29 mouse cellular contexts compared by ENCODE assay signal in the genomic region with DNA sequence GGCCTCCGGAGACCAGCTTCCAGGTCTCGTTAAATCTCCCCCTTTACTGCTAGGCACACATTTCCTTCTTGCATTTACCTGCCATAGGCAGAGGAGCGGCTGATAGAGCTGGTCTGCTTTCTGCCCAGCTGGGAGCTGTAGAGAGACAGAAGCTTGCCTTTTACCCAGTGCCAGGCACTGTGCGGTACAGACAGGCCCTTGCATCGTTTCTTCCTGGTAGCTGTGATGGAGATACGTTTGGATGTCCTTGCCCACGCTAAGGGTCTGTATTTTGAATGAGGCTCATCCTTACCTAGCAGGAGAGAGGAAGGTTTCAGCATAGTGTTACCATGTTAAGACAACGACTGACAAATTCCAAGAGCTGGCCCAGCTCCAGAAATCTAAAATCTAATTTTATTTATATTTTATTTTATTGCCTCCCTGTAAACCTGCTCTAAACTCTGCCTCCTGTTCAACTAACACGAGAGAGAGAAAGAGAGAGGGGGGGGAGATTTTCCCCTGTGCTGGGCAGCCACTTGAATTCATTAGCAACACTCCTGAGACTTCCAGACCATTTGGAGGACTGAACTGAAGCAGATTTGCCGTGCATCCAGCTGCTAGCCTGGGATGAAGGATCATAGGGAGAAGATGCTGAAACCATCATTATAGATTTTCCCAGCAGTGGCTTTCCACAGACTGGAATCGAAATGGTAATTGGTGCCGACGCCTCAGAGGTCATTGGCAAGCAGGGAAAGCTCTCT. TPM values are rescaled to one million over a fixed set of nuclear protein-coding genes. Genes with fewer than 3 reads are reported as not detected.
DNase-seq lines count a peak whose midpoint lies in the region; ATAC-seq and TF ChIP-seq lines count a peak whose summit lies in the region.
"Had no signal": no experiment of that assay in that cellular context is flagged by ENCODE, and none has a peak within 500 bp of the region (broad histone marks: within the 10 kb centered on the region; RNA-seq: fewer than 3 reads in every experiment).

No protein-coding gene starts in this region.

- no peaks in the 10 kb centered on the region for H3K9me3 ChIP-seq in embryonic facial prominence, embryonic 12.5 days
- H3K9me3 ChIP-seq in embryonic facial prominence, embryonic 10.5 days, result no peaks in the 10 kb centered on the region
- H3K9me3 ChIP-seq in midbrain, embryonic 10.5 days (replicated peaks), result no peaks in the 10 kb centered on the region
- no peaks in the 10 kb centered on the region for H3K9me3 ChIP-seq in midbrain, postnatal 0 days (ENCODE audit: low read length)
- H3K9me3 ChIP-seq in hindbrain, embryonic 13.5 days, result no peaks in the 10 kb centered on the region
- no peaks in the 10 kb centered on the region for H3K9me3 ChIP-seq in midbrain, embryonic 14.5 days (ENCODE audit: control insufficient read depth, low read length)
- H3K9me3 ChIP-seq: embryonic facial prominence, embryonic 13.5 days; limb, embryonic 15.5 days; lung, embryonic 15.5 days; stomach, embryonic 15.5 days had no signal

- no peaks in the 10 kb centered on the region for H3K36me3 ChIP-seq in embryonic facial prominence, embryonic 12.5 days
- no peaks in the 10 kb centered on the region for H3K36me3 ChIP-seq in embryonic facial prominence, embryonic 10.5 days (replicated peaks)
- no peaks in the 10 kb centered on the region for H3K36me3 ChIP-seq in midbrain, embryonic 10.5 days
- no peaks in the 10 kb centered on the region for H3K36me3 ChIP-seq in midbrain, postnatal 0 days (ENCODE audit: insufficient read depth, low read length)
- H3K36me3 ChIP-seq in hindbrain, embryonic 13.5 days, result no peaks in the 10 kb centered on the region
- H3K36me3 ChIP-seq in midbrain, embryonic 14.5 days (ENCODE audit: control insufficient read depth, insufficient read depth, low read length), result no peaks in the 10 kb centered on the region
- H3K36me3 ChIP-seq: embryonic facial prominence, embryonic 13.5 days; heart, embryonic 12.5 days; limb, embryonic 15.5 days; lung, embryonic 15.5 days; stomach, embryonic 15.5 days had no signal

- no peak for TF ChIP-seq CTCF in midbrain, postnatal 0 days (IDR thresholded peaks at IDR 0.05)

- no peaks in the 10 kb centered on the region for H3K27me3 ChIP-seq in embryonic facial prominence, embryonic 12.5 days
- H3K27me3 ChIP-seq in embryonic facial prominence, embryonic 10.5 days (replicated peaks; ENCODE audit: low read depth, poor library complexity, severe bottlenecking), result no peaks in the 10 kb centered on the region
- no peaks in the 10 kb centered on the region for H3K27me3 ChIP-seq in midbrain, embryonic 10.5 days (ENCODE audit: low read depth, poor library complexity, severe bottlenecking)
- no peaks in the 10 kb centered on the region for H3K27me3 ChIP-seq in midbrain, postnatal 0 days (ENCODE audit: insufficient read depth, low read length)
- no peaks in the 10 kb centered on the region for H3K27me3 ChIP-seq in hindbrain, embryonic 13.5 days
- no peaks in the 10 kb centered on the region for H3K27me3 ChIP-seq in midbrain, embryonic 14.5 days (ENCODE audit: control insufficient read depth, insufficient read depth, low read length)
- H3K27me3 ChIP-seq: embryonic facial prominence, embryonic 13.5 days; heart, embryonic 12.5 days; limb, embryonic 15.5 days; lung, embryonic 15.5 days; megakaryocyte, embryonic 14.5 days; stomach, embryonic 15.5 days had no signal

- no peak overlapping the region for H3K4me2 ChIP-seq in embryonic facial prominence, embryonic 12.5 days (replicated peaks)
- no peak overlapping the region for H3K4me2 ChIP-seq in midbrain, postnatal 0 days (ENCODE audit: low read depth, low read length, poor library complexity, severe bottlenecking)
- H3K4me2 ChIP-seq in hindbrain, embryonic 13.5 days, result no peak overlapping the region
- no peak overlapping the region for H3K4me2 ChIP-seq in midbrain, embryonic 14.5 days (ENCODE audit: low read length)
- H3K4me2 ChIP-seq: embryonic facial prominence, embryonic 13.5 days; heart, embryonic 12.5 days; limb, embryonic 15.5 days; lung, embryonic 15.5 days; stomach, embryonic 15.5 days had no signal

- no peak for DNase-seq in embryonic facial prominence, embryonic 10.5 days (ENCODE audit: low spot score)
- no peak for DNase-seq in midbrain, embryonic 10.5 days (ENCODE audit: low spot score)
- no peak for DNase-seq in midbrain, postnatal 0 days (ENCODE audit: low spot score)
- peak; percentile 61 for DNase-seq in midbrain, embryonic 14.5 days
- no peak for DNase-seq in gastrocnemius, postnatal 25 days
- DNase-seq in kidney, postnatal 25 days, result no peak
- DNase-seq: adrenal gland, postnatal 36 days; cerebellum, adult 11 months; cerebellum, adult 9-11 months; gastrocnemius, postnatal 10 days; heart, adult 18-20 months; heart, postnatal 14 days; kidney, adult 11 months; left cerebral cortex, postnatal 4 days; lung, postnatal 36 days; thymus, postnatal 25 days had no signal

- 75% methylated on average over 13 of the region's 13 CpGs for WGBS in embryonic facial prominence, embryonic 12.5 days
- WGBS in embryonic facial prominence, embryonic 10.5 days, result 83% methylated on average over 13 of the region's 13 CpGs
- 81% methylated on average over 13 of the region's 13 CpGs for WGBS in midbrain, embryonic 10.5 days
- 55% methylated on average over 13 of the region's 13 CpGs for WGBS in midbrain, postnatal 0 days
- WGBS in hindbrain, embryonic 13.5 days, result 66% methylated on average over 13 of the region's 13 CpGs
- 59% methylated on average over 13 of the region's 13 CpGs for WGBS in midbrain, embryonic 14.5 days

- 0 out of 2 replicates have a peak overlapping the region, but pooled peaks have one; percentile 6 for H3K27ac ChIP-seq in embryonic facial prominence, embryonic 12.5 days
- no peak overlapping the region for H3K27ac ChIP-seq in embryonic facial prominence, embryonic 10.5 days (replicated peaks)
- peak overlapping the region; percentile 42; the same call in 1 of the 2 replicates for H3K27ac ChIP-seq in midbrain, embryonic 10.5 days (replicated peaks)
- H3K27ac ChIP-seq in midbrain, postnatal 0 days (ENCODE audit: low read depth, low read length), result no peak overlapping the region
- H3K27ac ChIP-seq in hindbrain, embryonic 13.5 days, result peak overlapping the region; percentile 60
- peak overlapping the region; percentile 39 for H3K27ac ChIP-seq in midbrain, embryonic 14.5 days (replicated peaks; ENCODE audit: low read depth, low read length)
- H3K27ac ChIP-seq: embryonic facial prominence, embryonic 13.5 days; limb, embryonic 15.5 days; liver, embryonic 14.5 days; lung, embryonic 15.5 days; stomach, embryonic 15.5 days had no signal

- H3K4me1 ChIP-seq in embryonic facial prominence, embryonic 12.5 days, result no peaks in the 10 kb centered on the region
- 0 out of 2 replicates have a peak, but pooled peaks cover 2% of the 10 kb centered on the region for H3K4me1 ChIP-seq in embryonic facial prominence, embryonic 10.5 days
- H3K4me1 ChIP-seq in midbrain, embryonic 10.5 days, result peaks cover 11% of the 10 kb centered on the region
- peaks cover 4% of the 10 kb centered on the region; the same call in 1 of the 2 replicates for H3K4me1 ChIP-seq in midbrain, postnatal 0 days (ENCODE audit: insufficient read depth, low read length)
- H3K4me1 ChIP-seq in hindbrain, embryonic 13.5 days (replicated peaks), result peaks cover 15% of the 10 kb centered on the region
- peaks cover 14% of the 10 kb centered on the region for H3K4me1 ChIP-seq in midbrain, embryonic 14.5 days (ENCODE audit: control insufficient read depth, insufficient read depth, low read length)
- H3K4me1 ChIP-seq: embryonic facial prominence, embryonic 13.5 days; heart, embryonic 12.5 days; limb, embryonic 15.5 days; lung, embryonic 15.5 days; megakaryocyte, embryonic 14.5 days; stomach, embryonic 15.5 days had no signal

- no peak for ATAC-seq in embryonic facial prominence, embryonic 12.5 days (ENCODE audit: insufficient number of reproducible peaks, insufficient read depth, low FRiP score, low TSS enrichment)
- ATAC-seq in midbrain, postnatal 0 days (ENCODE audit: low FRiP score), result no peak
- no peak for ATAC-seq in hindbrain, embryonic 13.5 days (ENCODE audit: low FRiP score)
- ATAC-seq in midbrain, embryonic 14.5 days (ENCODE audit: low FRiP score, low TSS enrichment), result no peak; the same call in 1 of the 2 replicates
- ATAC-seq: forebrain, embryonic 16.5 days had no signal

- no peak overlapping the region for H3K4me3 ChIP-seq in embryonic facial prominence, embryonic 12.5 days
- no peak overlapping the region for H3K4me3 ChIP-seq in embryonic facial prominence, embryonic 10.5 days
- H3K4me3 ChIP-seq in midbrain, embryonic 10.5 days, result no peak overlapping the region
- H3K4me3 ChIP-seq in midbrain, postnatal 0 days (ENCODE audit: low read depth, low read length), result no peak overlapping the region
- H3K4me3 ChIP-seq in hindbrain, embryonic 13.5 days, result no peak overlapping the region
- no peak overlapping the region for H3K4me3 ChIP-seq in midbrain, embryonic 14.5 days (replicated peaks; ENCODE audit: low read depth, low read length)
- H3K4me3 ChIP-seq: embryonic facial prominence, embryonic 13.5 days; erythroblast, embryonic 14.5 days; heart, embryonic 12.5 days; limb, embryonic 15.5 days; lung, embryonic 15.5 days; megakaryocyte, embryonic 14.5 days; myocyte; stomach, embryonic 15.5 days had no signal

- no peak overlapping the region for H3K9ac ChIP-seq in embryonic facial prominence, embryonic 12.5 days
- no peak overlapping the region for H3K9ac ChIP-seq in midbrain, postnatal 0 days (replicated peaks; ENCODE audit: low read length, poor library complexity, severe bottlenecking)
- no peak overlapping the region for H3K9ac ChIP-seq in hindbrain, embryonic 13.5 days
- H3K9ac ChIP-seq in midbrain, embryonic 14.5 days (replicated peaks; ENCODE audit: low read length), result no peak overlapping the region
- H3K9ac ChIP-seq: embryonic facial prominence, embryonic 13.5 days; heart, embryonic 12.5 days; limb, embryonic 15.5 days; liver, embryonic 14.5 days; lung, embryonic 15.5 days; stomach, embryonic 15.5 days had no signal

RNA-seq across cellular contexts. Expression of a gene that starts 21.2 kb away (rescaled TPM):
- 4.6 and 5.2 TPM in 2 replicates for polyA plus RNA-seq in embryonic facial prominence, embryonic 12.5 days (2016; fragmentation: Nextera tagmentation; extraction: Ambion mirVana)
- polyA plus RNA-seq in embryonic facial prominence, embryonic 10.5 days (2016; fragmentation: Nextera tagmentation; extraction: Ambion mirVana), result 3.0 and 3.1 TPM in 2 replicates
- 3.0 and 3.7 TPM in 2 replicates for polyA plus RNA-seq in midbrain, embryonic 10.5 days (2016; fragmentation: Nextera tagmentation; extraction: Ambion mirVana)
- 69.1 and 73.0 TPM in 2 replicates for total RNA-seq in midbrain, postnatal 0 days (2014; rRNA removed)
- polyA plus RNA-seq in midbrain, postnatal 0 days (2015; fragmentation: Nextera tagmentation; extraction: Ambion mirVana), result 12.1 and 13.0 TPM in 2 replicates
- 12.7 and 13.3 TPM in 2 replicates for polyA plus RNA-seq in hindbrain, embryonic 13.5 days (2015; fragmentation: Nextera tagmentation; extraction: Ambion mirVana)
- 14.6 and 20.9 TPM in 2 replicates for polyA plus RNA-seq in midbrain, embryonic 14.5 days (2014; fragmentation: Nextera tagmentation; extraction: Ambion mirVana)
- 1 to 10 TPM; 3.2 to 3.7 TPM for total RNA-seq in gastrocnemius, postnatal 25 days (2021)
- total RNA-seq: common myeloid progenitor, adult 5-6 weeks had no signal
- polyA plus RNA-seq: erythroblast, embryonic 14.5 days; myocyte had no signal

Comparison
In these comparisons a context has a peak if more than half of its experiments do, and no peak if none do; other contexts are left out.
1. H3K27ac ChIP-seq: peak in embryonic facial prominence, embryonic 12.5 days (single experiment), midbrain, embryonic 10.5 days (single experiment), hindbrain, embryonic 13.5 days (single experiment) and midbrain, embryonic 14.5 days (single experiment); none in embryonic facial prominence, embryonic 10.5 days (single experiment) and midbrain, postnatal 0 days (single experiment).